Mouse (Mus musculus): Measurements from ENCODE around the gene Lrrc19.

Gene Lrrc19

GRCm38 (mm10) chr4:94591765-94592381 is 58.1 kb downstream of the Lrrc19 start:
- no peak for DNase-seq (ENCODE audit: low spot score)
